Mouse (Mus musculus): ENCODE measurements around the gene Slc22a12. TPM values are rescaled to one million over a fixed set of nuclear protein-coding genes. Genes with fewer than 3 reads are reported as not detected.

Slc22a12 gene
- total and polyA plus RNA-seq, 3 experiments, result 0.17 to 1.2 (median 0.94) TPM

DNA sequence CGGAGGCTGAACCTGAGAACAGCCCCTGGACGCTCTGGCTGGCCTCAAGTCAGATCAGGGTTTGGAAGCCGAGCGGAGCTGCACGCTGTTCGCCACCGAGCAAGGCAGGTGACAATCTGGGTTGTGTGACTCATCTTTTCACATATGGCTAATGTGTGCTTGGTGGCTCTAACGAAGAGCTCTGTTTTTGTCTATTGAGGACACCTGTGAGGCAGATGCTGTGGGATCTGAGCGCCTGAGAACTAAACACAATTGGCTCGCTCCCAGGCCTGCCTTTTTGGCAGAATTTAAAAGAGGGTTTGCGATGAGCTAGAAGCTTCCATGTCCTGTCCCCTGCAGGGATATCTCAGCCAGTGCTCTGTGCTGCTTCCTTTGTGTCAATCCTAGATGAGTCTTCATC, 6.7 kb upstream of the Slc22a12 start:
- Histone ChIP-seq H3K4me2 (ENCODE audit: insufficient read depth, low read depth, poor library complexity, severe bottlenecking) (no peak overlapping the region), H3K4me3 (replicated peaks in 1 of 3; ENCODE audit: low read depth in 2 of 3, low read length in 2 of 3, poor library complexity in 1 of 3) (no peak overlapping the region), H3K27ac (ENCODE audit: insufficient read depth, low read depth) (no peak overlapping the region), H3K79me2 (replicated peaks; ENCODE audit: control insufficient read depth, extremely low read depth, insufficient read depth, poor library complexity, severe bottlenecking) (no peaks in the 10 kb centered on the region), H3K4me1 (ENCODE audit: control insufficient read depth in 1 of 2, insufficient read depth in 2 of 2) (peaks cover 8 to 59% of the 10 kb centered on the region in 2 experiments), H3K9me3 (replicated peaks; ENCODE audit: low read length) (peaks cover 8% of the 10 kb centered on the region), H3K27me3 (replicated peaks) (no peaks in the 10 kb centered on the region), H3K36me3 (replicated peaks in 1 of 2; ENCODE audit: control insufficient read depth in 1 of 2, insufficient read depth in 1 of 2, low read length in 1 of 2) (no peaks in the 10 kb centered on the region), H3K9ac (ENCODE audit: insufficient read depth, low read depth) (no peak overlapping the region)
- DNase-seq (ENCODE audit: extremely low read depth), result no peak
- dilution Hi-C loops (cut with MboI; ENCODE audit: extremely low pct_ligation_motif_present, extremely low pct_unique_long_range_greater_than_20kb, low sequenced_read_pairs) (no loop called here), in situ Hi-C loops (cut with MboI; ENCODE audit: low pct_ligation_motif_present, low pct_unique_long_range_greater_than_20kb, low sequenced_read_pairs) (no loop called here)
- TF ChIP-seq CHD1 (IDR thresholded peaks at IDR 0.05; ENCODE audit: low read depth, low read length) (no peak), CHD2 (IDR thresholded peaks at IDR 0.05; ENCODE audit: low read length) (no peak), KAT2A (IDR thresholded peaks at IDR 0.05; ENCODE audit: insufficient replicate concordance, low read length) (no peak), MXI1 (IDR thresholded peaks at IDR 0.05; ENCODE audit: low read depth, low read length) (no peak)

DNA sequence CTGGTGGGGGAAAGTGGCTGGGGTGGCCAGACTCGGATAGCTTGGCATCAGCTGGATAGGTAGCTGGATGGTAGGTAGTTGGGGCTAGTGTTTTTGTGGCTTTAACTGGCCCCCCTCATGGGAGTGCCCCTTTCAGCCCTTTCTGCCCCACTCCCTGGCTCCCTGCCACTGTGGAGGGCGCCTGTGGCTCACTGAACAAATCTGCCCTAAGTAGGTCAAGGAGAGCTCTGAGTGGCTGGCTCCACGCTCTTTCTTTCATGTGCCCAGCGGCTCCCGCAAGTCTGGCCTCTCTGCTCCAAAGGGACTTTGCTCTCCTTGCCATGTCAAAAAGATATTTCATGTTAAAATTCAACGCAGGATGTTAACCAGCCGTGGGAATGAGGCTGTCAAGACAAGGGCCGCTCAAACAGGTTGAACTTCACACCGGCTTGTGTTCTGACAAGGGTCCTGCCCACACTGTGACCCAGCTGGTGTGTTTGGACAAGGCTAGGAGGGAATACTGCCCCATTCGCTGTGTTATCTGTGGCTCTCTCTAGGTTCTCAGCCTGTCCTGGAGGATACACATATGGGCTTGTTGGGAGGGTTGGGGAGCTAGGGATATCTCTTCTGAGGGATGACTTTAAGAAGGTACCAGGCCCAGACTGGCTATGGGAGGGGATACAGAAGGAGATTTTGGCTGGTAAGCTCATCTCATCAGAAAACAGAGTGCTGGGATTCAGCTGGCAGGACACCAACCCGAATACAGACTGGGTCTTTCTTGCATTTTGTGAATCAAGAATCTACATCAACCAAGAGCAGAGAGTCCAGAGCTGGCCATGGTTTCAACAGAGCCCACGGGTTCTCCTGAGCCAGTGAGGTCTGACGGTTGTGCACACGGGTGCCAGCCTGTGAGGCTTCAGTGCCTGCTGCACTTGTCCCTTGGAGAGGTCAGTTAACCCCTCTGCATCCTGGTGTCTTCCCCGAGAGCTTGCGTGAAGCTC, 5.9 kb upstream of the Slc22a12 start:
- no peak overlapping the region for H3K4me2 ChIP-seq (ENCODE audit: insufficient read depth, low read depth, poor library complexity, severe bottlenecking)
- H3K4me3 ChIP-seq (replicated peaks in 1 of 3; ENCODE audit: low read depth in 2 of 3, low read length in 2 of 3, poor library complexity in 1 of 3), result no peak overlapping the region
- no peak overlapping the region for H3K27ac ChIP-seq (ENCODE audit: insufficient read depth, low read depth)
- in situ Hi-C loops (cut with MboI; ENCODE audit: low pct_ligation_motif_present, low pct_unique_long_range_greater_than_20kb, low sequenced_read_pairs), result no loop called here
- TF ChIP-seq NRF1 (IDR thresholded peaks at IDR 0.05; ENCODE audit: low read depth, low read length) (no peak), ELF1 (IDR thresholded peaks at IDR 0.05; ENCODE audit: low read depth, low read length) (no peak), MAX (IDR thresholded peaks at IDR 0.05; ENCODE audit: low read length) (no peak), BHLHE40 (IDR thresholded peaks at IDR 0.05; ENCODE audit: low read depth, low read length) (no peak), GABPA (IDR thresholded peaks at IDR 0.05; ENCODE audit: insufficient replicate concordance, low read depth, low read length) (no peak), SMC3 (IDR thresholded peaks at IDR 0.05; ENCODE audit: low read depth, low read length) (no peak), ZC3H11A (IDR thresholded peaks at IDR 0.05; ENCODE audit: low read depth, low read length) (no peak), USF1 (IDR thresholded peaks at IDR 0.05; ENCODE audit: low read depth, low read length) (no peak), PAX5 (IDR thresholded peaks at IDR 0.05; ENCODE audit: low read length) (no peak), CHD2 (IDR thresholded peaks at IDR 0.05; ENCODE audit: low read length) (no peak)
- H3K9ac ChIP-seq (ENCODE audit: insufficient read depth, low read depth), result no peak overlapping the region
- peaks cover 12% of the 10 kb centered on the region for H3K9me3 ChIP-seq (replicated peaks; ENCODE audit: low read length)
- no peaks in the 10 kb centered on the region for H3K27me3 ChIP-seq (replicated peaks)
- no peaks in the 10 kb centered on the region for H3K79me2 ChIP-seq (replicated peaks; ENCODE audit: control insufficient read depth, extremely low read depth, insufficient read depth, poor library complexity, severe bottlenecking)
- dilution Hi-C loops (cut with MboI; ENCODE audit: extremely low pct_ligation_motif_present, extremely low pct_unique_long_range_greater_than_20kb, low sequenced_read_pairs), result no loop called here
- H3K4me1 ChIP-seq (ENCODE audit: control insufficient read depth in 1 of 2, insufficient read depth in 2 of 2), result peaks cover 8 to 57% of the 10 kb centered on the region in 2 experiments
- DNase-seq (ENCODE audit: extremely low read depth), result no peak
- H3K36me3 ChIP-seq (replicated peaks in 1 of 2; ENCODE audit: control insufficient read depth in 1 of 2, insufficient read depth in 1 of 2, low read length in 1 of 2), result no peaks in the 10 kb centered on the region
